Mouse (Mus musculus) midbrain, embryonic 11.5 days (tissue): ENCODE results near the gene Oard1. TPM values are rescaled to one million over a fixed set of nuclear protein-coding genes. Genes with fewer than 3 reads are reported as not detected.

ENCODE experiments used
- ATAC-seq: fragments of 200-750 bp; cut with Nextera tagmentation; 2 replicates; pipeline ENCODE4 v1.8.0; 2017; ENCODE audit warnings: moderate TSS enrichment, moderate library complexity; ENCODE audit not compliant: low FRiP score
- DNase-seq: peaks from one replicate; pipeline ENCODE4 v3.0.0; 2015; ENCODE audit warnings: low spot score; ENCODE audit errors: missing footprints
- H3K27ac ChIP-seq: fragments of 300-500 bp; sonication (generic); 2 replicates; pipeline ENCODE4 v1.5.1; 2014; ENCODE audit warnings: low read depth, low read length
- H3K27me3 ChIP-seq: fragments of 300-500 bp; sonication (generic); 2 replicates; pipeline ENCODE4 v1.6.1; 2014; ENCODE audit warnings: mild to moderate bottlenecking, low read length, moderate library complexity, mixed read lengths; ENCODE audit not compliant: control insufficient read depth, insufficient read depth
- H3K36me3 ChIP-seq: fragments of 300-500 bp; sonication (generic); 2 replicates; pipeline ENCODE4 v1.6.1; 2014; ENCODE audit warnings: mild to moderate bottlenecking, low read length, moderate library complexity, mixed read lengths; ENCODE audit not compliant: control insufficient read depth, insufficient read depth
- H3K4me1 ChIP-seq: fragments of 300-500 bp; sonication (generic); 2 replicates; pipeline ENCODE4 v1.6.1; 2014; ENCODE audit warnings: low read length; ENCODE audit not compliant: control insufficient read depth, insufficient read depth
- H3K4me2 ChIP-seq: fragments of 300-500 bp; sonication (generic); 2 replicates; pipeline ENCODE4 v1.6.1; 2014; ENCODE audit warnings: mild to moderate bottlenecking, moderate library complexity
- H3K4me3 ChIP-seq: fragments of 300-500 bp; sonication (generic); 2 replicates; pipeline ENCODE4 v1.5.1; 2014; ENCODE audit warnings: low read depth, low read length
- H3K9ac ChIP-seq: fragments of 300-500 bp; sonication (generic); 2 replicates; pipeline ENCODE4 v1.6.1; 2014; ENCODE audit warnings: low read length
- H3K9me3 ChIP-seq: fragments of 300-500 bp; sonication (generic); 2 replicates; pipeline ENCODE4 v1.6.1; 2016; ENCODE audit warnings: low read length; ENCODE audit not compliant: control insufficient read depth
- WGBS: fragments of 180-500 bp; shearing (Covaris S2); extraction: QIAGEN DNeasy Blood & Tissue Kit; methylation state at CpG from one replicate; pipeline ENCODE4 v1.1.7; 2014; 5-methylcytosine and 5-hydroxymethylcytosine counted together
- polyA plus RNA-seq: library from polyadenylated mRNA; unstranded; fragments of >200 nt; fragmentation: Nextera tagmentation; extraction: Ambion mirVana; gene quantifications from 2 replicates; pipeline ENCODE4 v1.2.1, GENCODE M21; 2014

The Oard1 gene
- polyA plus RNA-seq, 1 experiment from 2014 or later: 101 TPM

DNA sequence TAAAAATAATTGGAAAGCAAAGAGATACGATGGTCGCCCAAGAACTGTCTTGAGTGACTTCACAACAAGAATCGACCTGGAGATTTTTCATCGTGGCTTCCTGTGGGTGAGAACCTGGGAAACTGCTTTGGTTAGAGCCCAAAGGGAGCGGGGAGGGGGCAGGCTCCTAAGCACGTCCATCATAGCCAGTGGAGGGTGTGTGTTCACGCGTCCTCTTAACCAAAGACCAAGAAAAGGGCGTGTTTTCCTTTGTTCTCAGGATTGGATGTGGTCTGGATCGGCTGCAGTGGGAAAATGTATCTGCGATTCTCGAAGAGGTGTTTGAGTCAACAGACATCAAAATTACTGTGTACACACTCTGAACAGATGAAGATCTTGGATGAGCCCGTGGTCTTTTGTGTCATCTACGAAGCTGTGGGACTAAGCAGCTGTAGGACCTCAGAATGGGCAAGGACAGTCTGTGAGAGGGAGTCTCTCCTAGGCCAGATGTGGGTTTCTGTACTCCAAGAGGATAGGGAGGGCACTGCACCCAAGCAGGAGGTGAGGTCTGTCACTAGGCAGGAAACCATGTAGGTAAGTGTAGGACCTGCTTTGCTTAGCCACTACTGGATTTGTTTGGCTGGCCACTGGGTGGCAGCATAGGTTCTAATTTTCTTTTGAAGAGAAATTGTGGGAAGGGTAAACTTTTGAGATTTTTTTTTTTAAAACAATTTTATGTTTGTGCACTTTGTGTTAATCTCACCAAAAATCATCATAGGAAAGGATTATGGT is 6.8 kb downstream of the Oard1 start:
- H3K4me1 ChIP-seq: peaks cover under 1% of the 10 kb centered on the region; the same call in 1 of the 2 replicates
- WGBS: 91% methylated on average over 14 of the region's 14 CpGs
- H3K9me3 ChIP-seq: no peaks in the 10 kb centered on the region
- no peak overlapping the region for H3K4me2 ChIP-seq
- H3K36me3 ChIP-seq: peaks cover 4% of the 10 kb centered on the region; the same call in 1 of the 2 replicates
- H3K4me3 ChIP-seq: no peak overlapping the region
- no peak for DNase-seq
- H3K9ac ChIP-seq: no peak overlapping the region
- no peaks in the 10 kb centered on the region for H3K27me3 ChIP-seq
- ATAC-seq: peak; percentile 69; the same call in 1 of the 2 replicates
- no peak overlapping the region for H3K27ac ChIP-seq

- ATAC-seq: no peak
- Histone ChIP-seq H3K4me3 (no peak overlapping the region), H3K9ac (no peak overlapping the region), H3K36me3 (peaks cover 4% of the 10 kb centered on the region; the same call in 1 of the 2 replicates), H3K9me3 (no peaks in the 10 kb centered on the region), H3K4me2 (no peak overlapping the region), H3K4me1 (no peaks in the 10 kb centered on the region), H3K27me3 (no peaks in the 10 kb centered on the region), H3K27ac (no peak overlapping the region)
- DNase-seq: peak; percentile 69
- WGBS: 89% methylated on average over 6 of the region's 6 CpGs
Measured at GRCm38 (mm10) chr17:48417521-48417920, 7.7 kb downstream of the Oard1 start.

DNA sequence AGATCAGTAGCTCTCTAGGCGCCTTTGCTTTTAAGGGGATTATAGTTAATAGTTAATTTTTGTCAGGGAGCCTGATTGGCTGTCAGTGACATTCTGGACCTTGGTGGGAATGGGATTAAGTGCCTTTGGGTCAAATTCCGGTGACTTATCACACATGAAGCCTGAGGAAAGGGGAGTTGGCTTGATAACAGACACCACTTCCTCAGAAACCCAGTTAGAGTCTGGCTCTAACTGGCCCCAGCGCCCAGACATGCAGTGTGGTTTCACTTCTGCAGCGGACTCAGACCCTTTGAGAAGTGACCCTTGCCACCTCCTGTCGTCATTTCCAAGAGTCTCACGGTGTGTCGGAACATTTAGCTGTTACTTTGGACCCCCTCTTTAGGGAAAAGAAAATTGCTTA is 8.4 kb downstream of the Oard1 start:
- no peak overlapping the region for H3K27ac ChIP-seq
- H3K9ac ChIP-seq: no peak overlapping the region
- no peaks in the 10 kb centered on the region for H3K9me3 ChIP-seq
- H3K4me2 ChIP-seq: no peak overlapping the region
- no peak for ATAC-seq
- peak; percentile 33 for DNase-seq
- H3K4me3 ChIP-seq: no peak overlapping the region
- peaks cover 4% of the 10 kb centered on the region; the same call in 1 of the 2 replicates for H3K36me3 ChIP-seq
- H3K4me1 ChIP-seq: no peaks in the 10 kb centered on the region
- 86% methylated on average over 7 of the region's 7 CpGs for WGBS
- H3K27me3 ChIP-seq: no peaks in the 10 kb centered on the region

DNA sequence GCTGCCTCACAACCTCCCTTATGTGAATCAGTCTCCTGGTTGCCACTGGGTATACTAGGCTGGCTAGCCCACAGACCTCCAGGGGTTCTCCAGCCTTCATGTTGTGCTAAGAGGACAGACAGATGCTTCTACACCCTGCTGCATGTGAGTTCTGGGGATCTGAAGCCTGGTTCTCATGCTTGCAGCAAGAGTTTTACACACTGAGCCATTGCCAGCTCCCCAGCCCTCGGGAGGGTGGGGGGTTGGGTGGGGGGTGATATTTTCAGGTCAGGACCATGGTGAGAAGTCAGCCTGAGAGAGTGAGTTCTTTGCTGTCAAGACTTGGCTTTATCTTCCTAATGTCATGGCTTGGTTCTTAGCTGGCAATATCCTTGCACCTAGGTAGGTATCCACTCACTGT is 9.0 kb downstream of the Oard1 start:
- 90% methylated on average over 1 of the region's 1 CpGs for WGBS
- H3K36me3 ChIP-seq: peaks cover 4% of the 10 kb centered on the region; the same call in 1 of the 2 replicates
- no peak for ATAC-seq

DNA sequence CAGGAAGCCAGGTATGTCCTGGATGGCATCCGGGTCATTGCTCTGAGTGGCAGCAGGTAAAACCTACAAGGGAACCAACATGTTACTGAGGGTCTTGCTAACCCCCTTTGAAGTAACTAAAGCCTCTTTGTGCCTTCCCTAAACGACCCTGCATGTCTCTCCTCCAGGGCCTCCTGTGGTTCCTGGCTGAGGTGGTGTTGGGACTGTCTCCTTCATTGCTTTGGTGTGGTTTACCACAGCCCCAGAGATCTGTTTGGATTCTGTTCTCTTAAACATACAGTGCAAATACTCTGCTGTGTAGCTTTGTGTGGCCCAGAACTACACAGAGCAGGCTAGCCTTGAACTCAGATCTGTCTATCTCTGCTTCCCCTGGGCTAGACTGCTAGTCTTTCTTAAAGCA is 9.8 kb downstream of the Oard1 start:
- H3K4me3 ChIP-seq: no peak overlapping the region
- H3K4me1 ChIP-seq: no peaks in the 10 kb centered on the region
- ATAC-seq: no peak
- no peak overlapping the region for H3K27ac ChIP-seq
- H3K27me3 ChIP-seq: no peaks in the 10 kb centered on the region
- H3K4me2 ChIP-seq: no peak overlapping the region
- DNase-seq: peak; percentile 75
- peaks cover 4% of the 10 kb centered on the region; the same call in 1 of the 2 replicates for H3K36me3 ChIP-seq
- no peak overlapping the region for H3K9ac ChIP-seq
- 77% methylated on average over 2 of the region's 2 CpGs for WGBS
- no peaks in the 10 kb centered on the region for H3K9me3 ChIP-seq

More for the DNA sequence above, 9.0 kb downstream of the Oard1 start:
- H3K4me3 ChIP-seq: no peak overlapping the region
- H3K4me1 ChIP-seq: no peaks in the 10 kb centered on the region
- no peak overlapping the region for H3K9ac ChIP-seq
- H3K4me2 ChIP-seq: no peak overlapping the region
- no peak overlapping the region for H3K27ac ChIP-seq
- H3K9me3 ChIP-seq: no peaks in the 10 kb centered on the region
- DNase-seq: peak; percentile 73
- H3K27me3 ChIP-seq: no peaks in the 10 kb centered on the region

DNA sequence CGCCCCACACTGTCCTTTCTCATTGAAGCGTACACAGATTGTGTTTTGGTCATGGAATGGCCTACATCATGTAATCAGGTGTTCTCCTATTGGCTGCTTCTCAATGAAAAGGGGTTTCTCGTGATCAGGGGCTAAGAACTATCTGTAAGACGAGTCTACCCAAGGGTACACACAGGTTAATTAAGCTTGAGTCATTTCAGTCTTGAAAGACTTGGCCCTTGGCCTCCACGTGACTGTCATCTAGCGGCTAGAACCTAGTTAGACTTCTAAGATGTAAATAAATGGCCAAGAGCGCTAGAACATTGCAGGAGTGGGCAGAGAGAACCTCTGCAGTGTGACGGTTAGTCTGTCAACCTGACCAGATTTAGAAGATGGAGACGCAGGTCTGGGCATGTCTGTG is 14.4 kb downstream of the Oard1 start:
- Histone ChIP-seq H3K4me2 (no peak overlapping the region), H3K9ac (no peak overlapping the region), H3K27me3 (no peaks in the 10 kb centered on the region), H3K4me3 (no peak overlapping the region), H3K9me3 (no peaks in the 10 kb centered on the region), H3K4me1 (no peaks in the 10 kb centered on the region), H3K27ac (no peak overlapping the region), H3K36me3 (no peaks in the 10 kb centered on the region)
- WGBS: 85% methylated on average over 9 of the region's 9 CpGs
- no peak for ATAC-seq
- DNase-seq: no peak

GRCm38 (mm10) chr17:48425823-48426612 is 16.2 kb downstream of the Oard1 start:
- no peak overlapping the region for H3K27ac ChIP-seq
- 51% methylated on average over 9 of the region's 9 CpGs for WGBS
- peak; percentile 77 for DNase-seq

DNA sequence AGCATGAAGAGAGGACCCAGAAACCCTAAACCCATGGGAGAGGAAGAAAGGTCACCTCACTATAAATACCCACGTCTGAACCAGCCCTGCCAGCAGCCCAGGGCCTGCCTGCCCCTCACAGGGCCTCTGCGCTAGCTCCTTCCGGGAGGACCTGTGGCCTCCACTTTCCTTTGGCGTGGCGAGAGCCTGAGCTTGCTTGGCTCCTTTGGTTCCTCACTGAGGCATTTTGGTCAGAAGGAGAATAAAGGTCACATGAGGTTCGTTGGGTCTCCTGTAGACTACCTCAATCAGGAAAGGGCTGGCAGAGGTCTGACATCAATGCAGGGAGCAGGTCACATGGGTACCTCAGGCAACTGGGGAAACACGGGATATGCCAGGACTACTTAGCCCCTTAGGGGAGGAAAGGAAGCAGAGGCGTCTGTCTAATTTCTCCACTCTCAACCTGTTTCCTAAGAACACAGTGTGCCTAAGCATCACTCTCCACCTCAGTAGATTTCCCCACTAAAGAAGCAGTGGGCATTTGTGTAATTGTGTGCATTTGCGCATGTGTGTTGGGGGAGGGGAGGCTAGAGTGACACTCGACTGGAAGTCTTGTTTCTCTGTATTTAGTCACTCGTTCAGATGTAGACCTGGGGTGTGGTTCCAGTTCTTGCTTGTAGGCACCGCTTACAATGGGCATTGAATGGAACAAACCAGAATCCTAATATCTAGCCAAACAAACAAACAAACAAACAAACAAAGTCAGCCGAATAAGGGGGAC is 17.4 kb downstream of the Oard1 start:
- 77% methylated on average over 13 of the region's 13 CpGs for WGBS
- H3K4me3 ChIP-seq: no peak overlapping the region
- H3K9ac ChIP-seq: no peak overlapping the region
- H3K4me1 ChIP-seq: peaks cover under 1% of the 10 kb centered on the region; the same call in 1 of the 2 replicates
- no peaks in the 10 kb centered on the region for H3K9me3 ChIP-seq
- no peak overlapping the region for H3K4me2 ChIP-seq
- H3K27ac ChIP-seq: no peak overlapping the region
- no peaks in the 10 kb centered on the region for H3K36me3 ChIP-seq
- no peak for ATAC-seq
- DNase-seq: peak; percentile 77
- H3K27me3 ChIP-seq: no peaks in the 10 kb centered on the region

More at GRCm38 (mm10) chr17:48425823-48426612, 16.2 kb downstream of the Oard1 start:
- no peak overlapping the region for H3K4me3 ChIP-seq
- ATAC-seq: no peak
- H3K9ac ChIP-seq: no peak overlapping the region
- H3K4me2 ChIP-seq: no peak overlapping the region
- no peaks in the 10 kb centered on the region for H3K9me3 ChIP-seq
- H3K27me3 ChIP-seq: no peaks in the 10 kb centered on the region
- H3K36me3 ChIP-seq: no peaks in the 10 kb centered on the region
- no peaks in the 10 kb centered on the region for H3K4me1 ChIP-seq
